Mouse (Mus musculus) lung, postnatal 0 days (tissue): Measurements from ENCODE around the gene Alg11.

ENCODE experiments used
- CTCF ChIP-seq: IDR thresholded peaks from 2 replicates; pipeline ENCODE4 v1.5.1; 2016; ENCODE audit warnings: antibody characterized with exemption, mild to moderate bottlenecking
- EP300 ChIP-seq: IDR thresholded peaks from 2 replicates; pipeline ENCODE4 v1.6.1; 2016; ENCODE audit warnings: antibody characterized with exemption, mild to moderate bottlenecking, control low read depth

- TF ChIP-seq CTCF (no peak), EP300 (no peak)
Observed at GRCm38 (mm10) chr8:22017731-22018130, 42.8 kb upstream of the Alg11 start.
